Mouse (Mus musculus) liver, postnatal 0 days (tissue): ENCODE results near the gene 2210407C18Rik.

Experiments used
- CTCF ChIP-seq: sonication (generic); IDR thresholded peaks from 2 replicates; pipeline ENCODE4 v1.5.1; 2016; ENCODE audit warnings: antibody characterized with exemption, low read depth
- EP300 ChIP-seq: IDR thresholded peaks from 2 replicates; pipeline ENCODE4 v1.6.1; 2016; ENCODE audit warnings: antibody characterized with exemption, low read depth, mild to moderate bottlenecking

- TF ChIP-seq CTCF (no peak), EP300 (no peak)
These were observed 18.0 kb downstream of the 2210407C18Rik start for GRCm38 (mm10) chr11:58597837-58598236.
